Mouse (Mus musculus): Measurements from ENCODE around the gene Psmd9. TPM values are rescaled to one million over a fixed set of nuclear protein-coding genes. Genes with fewer than 3 reads are reported as not detected.

The Psmd9 gene
- 82.0 and 82.9 TPM in 2 replicates for polyA plus RNA-seq (2015; fragmentation: Nextera tagmentation; extraction: Ambion mirVana)

DNA sequence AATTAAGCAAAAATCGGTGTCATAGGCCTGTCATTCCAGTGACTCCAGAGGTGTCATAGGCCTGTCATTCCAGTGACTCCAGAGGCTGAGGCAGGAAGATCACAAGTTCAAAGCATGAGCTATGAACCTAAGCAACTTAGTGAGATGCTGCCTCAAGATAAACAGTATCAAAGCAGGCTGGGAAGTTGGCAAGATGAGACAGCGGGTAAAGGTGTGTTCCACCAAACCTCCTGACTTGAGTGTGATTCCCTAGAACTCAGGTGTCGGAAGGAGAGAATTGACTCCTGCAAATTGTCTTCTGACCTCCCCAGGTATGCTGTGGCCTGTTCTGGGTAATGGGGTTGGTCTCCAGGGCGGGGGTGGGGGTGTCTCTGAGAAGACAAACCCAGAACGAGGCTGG, at the start of gene Psmd9:
Gene Psmd9, plus strand, starts transcription at position 130 of the 400 bp plus-strand sequence.
- WGBS: 83% methylated on average over 5 of the region's 5 CpGs
- no peak within 1 kb of the TSS for H3K9ac ChIP-seq (replicated peaks)
- ATAC-seq (replicated peaks): no peak
- peaks cover 21% of the 10 kb centered on the region for H3K36me3 ChIP-seq
- H3K9me3 ChIP-seq: no peaks in the 10 kb centered on the region
- H3K27me3 ChIP-seq: no peaks in the 10 kb centered on the region
- H3K27ac ChIP-seq (replicated peaks): no peak within 1 kb of the TSS
- H3K4me1 ChIP-seq: peaks cover 5% of the 10 kb centered on the region; the same call in 1 of the 2 replicates
- H3K4me3 ChIP-seq: no peak within 1 kb of the TSS
- no peak within 1 kb of the TSS for H3K4me2 ChIP-seq (replicated peaks)

DNA sequence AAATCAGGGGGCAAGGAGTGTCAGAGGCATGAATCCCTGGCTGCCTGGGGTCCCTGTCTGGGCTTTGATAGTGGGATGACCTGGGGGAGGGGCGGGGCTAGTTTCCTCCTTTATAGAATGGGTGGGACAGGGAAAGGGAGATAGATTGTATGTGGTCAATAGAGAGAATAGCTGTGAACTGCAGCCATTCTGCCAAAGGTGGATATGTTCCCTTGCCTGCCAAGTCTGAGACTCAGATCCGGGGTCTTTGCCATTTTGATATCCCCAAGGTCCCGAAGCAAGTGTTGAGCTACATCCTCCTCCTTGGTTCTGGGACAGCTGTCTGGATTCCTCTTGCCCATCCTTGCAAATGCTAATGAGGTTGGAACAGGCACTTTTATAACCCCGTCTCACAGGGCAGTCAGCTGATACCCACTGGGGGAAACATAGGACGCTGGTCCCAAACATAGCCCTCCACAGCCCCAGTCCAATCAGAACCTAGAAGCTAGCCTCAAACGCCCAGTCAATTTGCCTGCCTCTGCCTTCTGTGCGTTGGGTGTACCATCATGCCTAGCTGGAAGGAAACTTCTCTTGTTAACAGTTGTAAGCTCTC, 48.5 kb upstream of the Psmd9 start:
- H3K27me3 ChIP-seq: no peaks in the 10 kb centered on the region
- ATAC-seq (replicated peaks): no peak
- H3K9me3 ChIP-seq: no peaks in the 10 kb centered on the region
- no peak overlapping the region for H3K9ac ChIP-seq (replicated peaks)
- H3K4me3 ChIP-seq: no peak overlapping the region
- no peak overlapping the region for H3K4me2 ChIP-seq (replicated peaks)
- no peak overlapping the region for H3K27ac ChIP-seq (replicated peaks)
- H3K4me1 ChIP-seq: no peaks in the 10 kb centered on the region
- WGBS: 65% methylated on average over 7 of the region's 7 CpGs
- H3K36me3 ChIP-seq: peaks cover 9% of the 10 kb centered on the region

DNA sequence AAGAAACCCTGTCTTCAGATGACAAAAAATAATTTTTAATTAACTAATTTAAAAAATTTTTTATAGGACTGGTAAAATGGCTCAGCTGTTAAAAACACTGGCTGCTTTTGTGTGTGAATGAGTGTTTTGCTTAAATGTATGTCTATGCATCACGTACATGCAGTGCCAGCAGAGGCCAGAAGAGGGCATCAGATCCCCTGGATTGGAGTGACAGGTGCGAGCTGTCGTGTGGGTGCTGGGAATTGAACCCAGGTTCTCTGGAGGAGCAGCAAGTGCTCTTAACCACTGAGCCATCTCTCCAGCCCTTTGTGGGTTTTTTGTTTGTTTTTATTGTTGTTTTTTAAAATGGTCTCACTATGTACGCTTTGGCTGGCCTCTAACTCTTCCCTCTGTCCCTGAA, 47.0 kb upstream of the Psmd9 start:
- no peaks in the 10 kb centered on the region for H3K27me3 ChIP-seq
- H3K4me1 ChIP-seq: no peaks in the 10 kb centered on the region
- no peak overlapping the region for H3K9ac ChIP-seq (replicated peaks)
- no peak overlapping the region for H3K27ac ChIP-seq (replicated peaks)
- no peaks in the 10 kb centered on the region for H3K9me3 ChIP-seq
- H3K36me3 ChIP-seq: peaks cover 14% of the 10 kb centered on the region
- no peak for ATAC-seq (replicated peaks)
- no peak overlapping the region for H3K4me3 ChIP-seq
- H3K4me2 ChIP-seq (replicated peaks): no peak overlapping the region
- WGBS: 91% methylated on average over 4 of the region's 4 CpGs

DNA sequence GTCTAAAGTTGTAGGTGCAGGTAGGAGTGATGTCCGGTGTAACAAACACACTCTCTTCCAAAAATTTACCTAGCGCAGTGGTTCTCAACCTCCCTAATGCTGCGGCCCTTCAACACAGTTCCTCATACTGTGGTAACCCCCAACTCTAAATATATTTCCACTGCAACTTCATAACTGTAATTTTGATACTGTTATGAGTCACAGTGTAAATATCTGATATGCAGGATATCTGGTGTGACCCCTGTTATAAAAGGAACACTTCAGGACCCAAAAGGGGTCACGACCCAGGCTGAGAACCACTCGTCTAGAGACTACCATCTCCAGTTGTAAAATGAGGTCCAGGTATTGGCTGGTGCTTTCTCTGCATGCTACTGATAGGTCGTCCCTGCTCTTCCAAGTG, 44.1 kb upstream of the Psmd9 start:
- no peaks in the 10 kb centered on the region for H3K27me3 ChIP-seq
- no peak overlapping the region for H3K27ac ChIP-seq (replicated peaks)
- H3K4me2 ChIP-seq (replicated peaks): no peak overlapping the region
- no peak overlapping the region for H3K4me3 ChIP-seq
- no peak overlapping the region for H3K9ac ChIP-seq (replicated peaks)
- 90% methylated on average over 6 of the region's 6 CpGs for WGBS
- no peaks in the 10 kb centered on the region for H3K9me3 ChIP-seq
- no peak for ATAC-seq (replicated peaks)
- H3K36me3 ChIP-seq: peaks cover 18% of the 10 kb centered on the region
- peaks cover 3% of the 10 kb centered on the region; the same call in 1 of the 2 replicates for H3K4me1 ChIP-seq

DNA sequence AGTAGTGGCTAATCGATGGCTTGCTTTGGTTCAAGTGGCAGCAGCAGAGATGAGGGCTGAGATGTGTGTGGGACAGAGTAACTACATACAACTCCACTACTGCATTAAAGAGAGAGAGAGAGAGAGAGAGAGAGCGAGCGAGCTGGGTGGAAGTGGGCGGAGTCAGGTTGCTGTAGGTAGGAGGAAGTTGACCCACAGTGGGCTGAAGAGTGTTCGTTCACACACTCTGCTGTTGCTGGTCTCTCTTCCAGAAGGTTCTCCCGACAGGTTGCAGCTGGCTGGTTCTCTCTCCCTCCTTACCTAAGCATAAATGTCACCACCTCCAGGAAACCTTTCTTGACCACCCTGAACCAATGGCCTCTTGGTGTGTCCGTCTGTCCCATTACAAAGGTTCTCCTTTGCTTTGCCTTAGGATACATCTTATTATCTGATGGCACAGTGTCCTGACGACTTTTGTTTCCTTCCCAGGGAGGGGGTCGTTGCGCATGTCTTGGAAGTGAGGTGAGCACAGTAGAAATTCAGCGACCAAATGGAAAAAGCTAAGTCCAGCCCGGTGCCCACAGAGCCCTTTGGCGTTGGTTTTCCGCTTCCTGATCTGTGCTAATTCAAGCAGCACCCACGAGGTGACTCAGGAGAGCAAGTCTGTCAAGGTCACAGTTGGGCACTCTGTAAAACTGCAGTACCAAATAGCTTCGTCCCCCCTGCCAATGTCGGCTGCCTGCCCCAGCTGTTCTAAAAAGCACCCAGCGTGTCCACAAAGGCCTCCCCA, 43.4 kb upstream of the Psmd9 start:
- Histone ChIP-seq H3K4me3 (no peak overlapping the region), H3K9ac (replicated peaks) (no peak overlapping the region), H3K27ac (replicated peaks) (no peak overlapping the region), H3K27me3 (no peaks in the 10 kb centered on the region), H3K36me3 (peaks cover 23% of the 10 kb centered on the region), H3K4me2 (replicated peaks) (no peak overlapping the region), H3K4me1 (peaks cover 6% of the 10 kb centered on the region; the same call in 1 of the 2 replicates), H3K9me3 (no peaks in the 10 kb centered on the region)
- 88% methylated on average over 18 of the region's 18 CpGs for WGBS
- no peak for ATAC-seq (replicated peaks)

DNA sequence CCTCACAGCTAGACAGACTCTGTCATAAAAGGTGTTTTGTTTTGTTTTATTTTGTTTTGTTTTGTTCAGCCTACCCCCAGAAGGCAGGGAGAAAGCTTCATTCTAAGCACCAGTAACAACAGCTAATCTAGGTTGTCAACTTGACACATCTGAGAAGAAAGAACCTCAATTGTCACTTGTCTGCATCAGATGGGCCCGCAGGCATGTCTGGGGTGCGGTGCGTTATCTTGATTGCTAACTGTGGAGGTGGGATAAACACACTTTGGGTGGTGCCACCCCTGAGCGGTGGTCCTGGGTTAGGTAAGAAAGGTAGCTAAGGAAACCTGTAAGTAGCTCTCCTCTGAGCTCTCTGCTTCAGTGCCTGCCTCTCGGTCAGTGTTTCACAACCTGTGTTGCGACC, 42.2 kb upstream of the Psmd9 start:
- peaks cover 11% of the 10 kb centered on the region for H3K4me1 ChIP-seq
- H3K4me3 ChIP-seq: no peak overlapping the region
- 76% methylated on average over 6 of the region's 6 CpGs for WGBS
- no peak overlapping the region for H3K9ac ChIP-seq (replicated peaks)
- H3K9me3 ChIP-seq: no peaks in the 10 kb centered on the region
- H3K27ac ChIP-seq (replicated peaks): no peak overlapping the region
- no peaks in the 10 kb centered on the region for H3K27me3 ChIP-seq
- ATAC-seq (replicated peaks): no peak
- H3K36me3 ChIP-seq: peaks cover 23% of the 10 kb centered on the region
- no peak overlapping the region for H3K4me2 ChIP-seq (replicated peaks)

DNA sequence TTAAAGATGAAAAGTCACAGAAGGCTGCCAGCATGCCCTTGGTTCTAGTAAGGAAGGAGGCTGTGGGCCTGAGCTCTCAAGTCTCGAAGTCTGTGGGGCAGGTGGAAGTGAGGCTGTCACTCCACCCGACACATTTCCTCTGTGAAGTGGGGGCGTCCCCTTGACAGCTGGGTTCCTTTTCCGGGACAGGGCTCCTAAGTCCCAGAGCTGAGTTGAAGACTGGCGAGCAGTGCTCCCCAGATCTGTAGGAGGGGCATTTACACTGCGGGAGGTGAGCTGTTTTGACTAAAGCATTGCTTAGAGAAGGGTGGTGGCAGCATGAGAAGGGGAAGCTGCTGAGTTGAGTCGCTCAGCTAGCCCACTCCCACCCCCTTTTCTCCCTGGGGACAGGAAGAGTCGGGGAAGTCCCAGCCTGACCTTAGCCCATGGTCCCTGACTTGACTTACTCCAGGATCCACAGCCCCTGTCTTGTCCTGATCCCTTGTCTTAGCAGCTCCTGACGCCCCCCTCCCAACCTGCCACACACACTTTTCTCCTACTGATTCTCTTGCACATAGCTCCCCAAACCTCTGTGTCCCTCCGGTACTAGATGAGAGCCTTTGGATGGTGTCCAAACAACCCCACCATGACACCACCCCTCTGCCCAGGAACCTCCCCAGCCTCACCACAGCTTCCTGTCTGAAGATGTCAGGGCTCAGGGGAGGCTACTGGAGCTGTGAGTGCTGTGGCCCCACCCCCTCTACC, 40.6 kb upstream of the Psmd9 start:
- Histone ChIP-seq H3K4me2 (replicated peaks) (no peak overlapping the region), H3K27me3 (no peaks in the 10 kb centered on the region), H3K27ac (replicated peaks) (no peak overlapping the region), H3K9ac (replicated peaks) (no peak overlapping the region; the same call in 1 of the 2 replicates), H3K4me1 (peaks cover 27% of the 10 kb centered on the region), H3K4me3 (no peak overlapping the region), H3K36me3 (peaks cover 20% of the 10 kb centered on the region; the same call in 1 of the 2 replicates), H3K9me3 (no peaks in the 10 kb centered on the region)
- no peak for ATAC-seq (replicated peaks)
- WGBS: 64% methylated on average over 10 of the region's 10 CpGs

DNA sequence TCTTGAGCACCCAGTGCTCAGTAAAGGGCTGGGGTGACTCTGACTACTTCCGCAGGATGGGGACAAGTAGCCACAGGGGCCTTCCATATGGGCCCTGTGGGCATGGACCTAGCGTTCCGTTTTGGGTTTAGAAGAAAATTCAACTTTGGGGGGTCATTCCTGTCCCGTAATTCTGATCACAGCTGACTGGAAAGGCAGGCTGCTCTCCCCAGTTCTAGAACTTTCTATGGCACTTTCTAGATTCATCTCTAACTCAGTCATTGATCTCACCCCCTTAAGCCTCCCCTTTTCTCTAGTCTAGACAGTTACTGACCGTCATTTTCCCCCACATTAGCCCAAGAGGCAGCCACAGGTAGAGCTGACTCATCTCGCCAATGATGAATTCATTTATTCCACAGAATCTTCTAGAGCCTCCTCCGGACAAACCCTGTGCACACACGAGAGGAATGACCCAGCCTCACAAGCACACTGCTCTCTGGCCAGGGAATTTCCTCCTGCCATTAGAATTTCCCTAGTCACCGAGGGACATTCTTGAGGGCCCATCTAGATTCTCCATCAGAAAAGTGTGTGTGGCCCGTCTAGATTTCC, 39.9 kb upstream of the Psmd9 start:
- Histone ChIP-seq H3K9me3 (no peaks in the 10 kb centered on the region), H3K27me3 (no peaks in the 10 kb centered on the region), H3K4me2 (replicated peaks) (no peak overlapping the region), H3K4me1 (peaks cover 34% of the 10 kb centered on the region), H3K4me3 (no peak overlapping the region), H3K27ac (replicated peaks) (no peak overlapping the region), H3K9ac (replicated peaks) (no peak overlapping the region; the same call in 1 of the 2 replicates), H3K36me3 (peaks cover 20% of the 10 kb centered on the region; the same call in 1 of the 2 replicates)
- WGBS: 87% methylated on average over 10 of the region's 10 CpGs
- ATAC-seq (replicated peaks): no peak

DNA sequence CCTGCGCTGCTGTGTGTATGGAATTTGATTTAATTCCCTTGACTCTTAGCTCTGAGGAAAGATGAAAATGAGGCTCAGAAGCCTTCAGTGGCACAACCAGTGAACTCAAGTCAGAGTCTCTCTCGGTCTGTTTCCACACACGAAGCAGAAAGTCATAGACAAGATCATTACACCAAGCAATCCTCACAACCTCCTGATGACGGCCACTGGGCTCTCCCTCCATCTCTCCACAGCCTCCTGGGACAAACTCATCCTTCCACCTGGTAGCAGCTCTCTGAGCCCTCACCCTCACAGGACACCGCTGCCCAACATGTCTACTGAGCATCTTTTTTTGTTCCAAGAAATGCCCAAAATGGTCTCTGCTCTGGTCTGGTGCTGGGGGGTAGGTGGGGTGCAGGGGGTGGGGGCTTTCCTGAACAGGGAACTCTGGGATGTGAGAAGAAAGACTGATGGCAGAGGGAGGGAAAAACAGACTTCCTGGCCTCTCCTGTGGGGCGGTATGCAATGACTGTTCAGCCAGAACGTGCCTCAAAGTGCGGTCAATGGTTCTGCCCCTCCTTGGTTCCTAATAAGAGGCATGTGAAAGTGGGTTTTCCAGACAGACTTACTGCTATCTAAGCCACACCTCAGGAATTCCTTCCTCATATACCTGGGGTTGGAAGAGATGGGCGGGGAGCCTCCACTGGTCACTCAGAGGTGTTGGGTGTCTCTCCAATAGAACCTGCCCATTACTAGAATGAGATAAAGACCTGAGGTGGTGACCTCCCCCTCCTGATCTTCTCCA, 39.0 kb upstream of the Psmd9 start:
- peaks cover 23% of the 10 kb centered on the region; the same call in 1 of the 2 replicates for H3K36me3 ChIP-seq
- WGBS: 92% methylated on average over 9 of the region's 9 CpGs

DNA sequence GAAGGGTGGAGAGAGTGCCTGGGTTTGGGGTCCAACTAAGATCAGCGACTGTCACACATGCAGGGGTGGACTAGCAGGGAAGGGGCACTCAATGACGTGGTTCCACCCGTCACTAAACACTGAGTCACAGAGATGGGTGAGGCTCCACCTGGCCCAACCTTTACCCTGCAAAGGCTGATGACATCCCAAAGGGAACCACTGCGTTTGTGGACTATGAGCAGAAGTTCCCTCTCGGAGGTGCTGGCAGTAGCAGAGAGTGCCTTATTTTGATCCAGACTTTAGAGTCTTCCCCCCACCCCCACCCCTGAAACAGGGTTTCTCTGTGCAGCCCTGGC, 38.4 kb upstream of the Psmd9 start:
- H3K27ac ChIP-seq (replicated peaks): no peak overlapping the region
- H3K4me1 ChIP-seq: peaks cover 49% of the 10 kb centered on the region
- H3K36me3 ChIP-seq: peaks cover 21% of the 10 kb centered on the region; the same call in 1 of the 2 replicates
- H3K9me3 ChIP-seq: no peaks in the 10 kb centered on the region
- no peak overlapping the region for H3K4me2 ChIP-seq (replicated peaks)
- 92% methylated on average over 5 of the region's 5 CpGs for WGBS
- H3K9ac ChIP-seq (replicated peaks): no peak overlapping the region
- no peaks in the 10 kb centered on the region for H3K27me3 ChIP-seq
- no peak overlapping the region for H3K4me3 ChIP-seq
- ATAC-seq (replicated peaks): no peak

More for the DNA sequence above, 39.0 kb upstream of the Psmd9 start:
- no peak overlapping the region for H3K9ac ChIP-seq (replicated peaks)
- no peaks in the 10 kb centered on the region for H3K9me3 ChIP-seq
- H3K27ac ChIP-seq (replicated peaks): no peak overlapping the region
- no peaks in the 10 kb centered on the region for H3K27me3 ChIP-seq
- no peak overlapping the region for H3K4me3 ChIP-seq
- no peak overlapping the region for H3K4me2 ChIP-seq (replicated peaks)
- ATAC-seq (replicated peaks): no peak
- peaks cover 43% of the 10 kb centered on the region for H3K4me1 ChIP-seq

DNA sequence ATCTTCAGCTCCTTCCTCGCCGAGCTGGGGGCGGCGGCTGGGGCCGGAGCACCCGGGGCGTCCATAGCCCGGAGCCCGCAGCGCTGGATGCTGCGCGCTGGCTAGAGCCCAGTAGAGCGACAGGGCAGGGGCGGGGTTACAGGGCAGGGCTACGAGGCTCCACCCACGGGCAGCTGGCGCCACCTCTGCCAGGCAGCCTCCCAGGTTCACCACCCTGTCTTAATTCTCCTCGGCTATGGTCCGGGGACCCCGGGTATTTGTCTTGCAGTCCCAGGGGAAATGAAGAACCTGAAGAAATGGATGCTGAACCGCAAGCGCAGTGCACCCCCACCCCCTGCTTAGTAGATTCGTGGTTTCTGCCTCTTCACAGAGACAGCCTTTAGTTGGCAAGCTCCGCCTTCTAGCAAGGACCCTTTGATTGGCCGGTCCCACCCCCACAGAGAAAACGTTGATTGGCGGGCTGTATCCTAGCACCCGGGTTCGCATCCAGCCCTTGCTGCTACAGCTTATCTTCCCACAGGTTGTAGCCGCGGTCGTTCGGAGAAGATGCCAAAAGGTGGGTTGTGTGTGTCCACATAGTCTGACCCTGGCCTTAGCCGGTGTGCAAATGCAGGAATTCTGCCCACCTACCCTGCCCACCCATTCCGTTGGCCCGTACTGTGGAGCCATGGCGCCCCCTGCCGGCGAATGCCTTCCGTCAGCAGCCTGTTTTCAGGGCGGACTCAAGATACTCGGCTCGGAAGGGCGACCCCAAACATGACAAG, 36.7 kb upstream of the Psmd9 start, which contains the start of gene Rhof:
Gene Rhof, minus strand, starts transcription at position 385 of the 764 bp plus-strand sequence.
- WGBS: 2% methylated on average over 44 of the region's 44 CpGs
- no peaks in the 10 kb centered on the region for H3K9me3 ChIP-seq
- peak within 1 kb of the TSS; percentile 100 for H3K27ac ChIP-seq (replicated peaks)
- peak; percentile 26 for ATAC-seq (replicated peaks)
- peak within 1 kb of the TSS; percentile 42 for H3K4me3 ChIP-seq
- H3K4me2 ChIP-seq (replicated peaks): peak within 1 kb of the TSS; percentile 98
- peak within 1 kb of the TSS; percentile 52 for H3K9ac ChIP-seq (replicated peaks)
- H3K36me3 ChIP-seq: peaks cover 14% of the 10 kb centered on the region; the same call in 1 of the 2 replicates
- H3K4me1 ChIP-seq: peaks cover 66% of the 10 kb centered on the region
- no peaks in the 10 kb centered on the region for H3K27me3 ChIP-seq
